ENCODE assay signal across 8 mouse cellular contexts in genomic region chr7:99249582-99249911, GRCm38 (mm10). TPM values are rescaled to one million over a fixed set of nuclear protein-coding genes. Genes with fewer than 3 reads are reported as not detected.
DNase-seq lines count a peak whose midpoint lies in the region; ATAC-seq and TF ChIP-seq lines count a peak whose summit lies in the region.

No protein-coding gene starts in this region.

- peaks cover 2% of the 10 kb centered on the region; the same call in 1 of the 2 replicates for H3K4me1 ChIP-seq in bone marrow, adult 2 months (ENCODE audit: control insufficient read depth, insufficient read depth, low read length)
- peaks cover 15% of the 10 kb centered on the region for H3K4me1 ChIP-seq in embryonic facial prominence, embryonic 15.5 days
- H3K4me1 ChIP-seq in hindbrain, embryonic 11.5 days (replicated peaks; ENCODE audit: control insufficient read depth, insufficient read depth, low read length), result no peaks in the 10 kb centered on the region
- H3K4me1 ChIP-seq in midbrain, embryonic 13.5 days (replicated peaks), result 0 out of 2 replicates have a peak, but pooled peaks cover 6% of the 10 kb centered on the region
- H3K4me1 ChIP-seq in stomach, postnatal 0 days (replicated peaks; ENCODE audit: control insufficient read depth, insufficient read depth), result no peaks in the 10 kb centered on the region

- ATAC-seq in embryonic facial prominence, embryonic 15.5 days (ENCODE audit: insufficient number of reproducible peaks, low FRiP score, low TSS enrichment, low read depth), result peak; percentile 46; the same call in 1 of the 2 replicates
- peak; percentile 69 for ATAC-seq in hindbrain, embryonic 11.5 days (ENCODE audit: low FRiP score)
- peak; percentile 77 for ATAC-seq in midbrain, embryonic 13.5 days
- peak; percentile 59; the same call in 1 of the 2 replicates for ATAC-seq in stomach, postnatal 0 days (ENCODE audit: low FRiP score, low TSS enrichment)

- peak; percentile 64 for TF ChIP-seq CTCF in bone marrow, adult 2 months (IDR thresholded peaks at IDR 0.05; ENCODE audit: control insufficient read depth, insufficient read depth, low read length)
- TF ChIP-seq CTCF in stomach, postnatal 0 days (IDR thresholded peaks at IDR 0.05; ENCODE audit: low read depth), result peak; percentile 94

- H3K4me3 ChIP-seq in bone marrow, adult 2 months (replicated peaks; ENCODE audit: control insufficient read depth, low read depth, low read length), result no peak overlapping the region
- peak overlapping the region; percentile 41 for H3K4me3 ChIP-seq in embryonic facial prominence, embryonic 15.5 days (replicated peaks)
- peak overlapping the region; percentile 37; the same call in 1 of the 2 replicates for H3K4me3 ChIP-seq in hindbrain, embryonic 11.5 days (ENCODE audit: low read depth, low read length)
- peak overlapping the region; percentile 44; the same call in 1 of the 2 replicates for H3K4me3 ChIP-seq in midbrain, embryonic 13.5 days (replicated peaks)
- H3K4me3 ChIP-seq in stomach, postnatal 0 days (ENCODE audit: low read depth, low read length), result peak overlapping the region; percentile 36; the same call in 1 of the 2 replicates

- WGBS in bone marrow, adult 2 months, result 1% methylated on average over 10 of the region's 10 CpGs
- WGBS in embryonic facial prominence, embryonic 15.5 days, result 3% methylated on average over 10 of the region's 10 CpGs
- WGBS in hindbrain, embryonic 11.5 days, result under 1% methylated on average over 10 of the region's 10 CpGs
- 2% methylated on average over 10 of the region's 10 CpGs for WGBS in midbrain, embryonic 13.5 days
- WGBS in stomach, postnatal 0 days, result 3% methylated on average over 10 of the region's 10 CpGs

- H3K9me3 ChIP-seq in embryonic facial prominence, embryonic 15.5 days (replicated peaks), result no peaks in the 10 kb centered on the region
- H3K9me3 ChIP-seq in hindbrain, embryonic 11.5 days (ENCODE audit: control insufficient read depth, low read length), result no peaks in the 10 kb centered on the region
- H3K9me3 ChIP-seq in midbrain, embryonic 13.5 days, result no peaks in the 10 kb centered on the region
- no peaks in the 10 kb centered on the region for H3K9me3 ChIP-seq in stomach, postnatal 0 days (ENCODE audit: control insufficient read depth, low read length)

- no peak for TF ChIP-seq POLR2A in bone marrow, adult 2 months (IDR thresholded peaks at IDR 0.05; ENCODE audit: borderline replicate concordance, control insufficient read depth, low read depth, low read length)

- no peaks in the 10 kb centered on the region for H3K36me3 ChIP-seq in embryonic facial prominence, embryonic 15.5 days
- no peaks in the 10 kb centered on the region for H3K36me3 ChIP-seq in hindbrain, embryonic 11.5 days (ENCODE audit: control insufficient read depth, insufficient read depth, low read length)
- no peaks in the 10 kb centered on the region for H3K36me3 ChIP-seq in midbrain, embryonic 13.5 days
- no peaks in the 10 kb centered on the region for H3K36me3 ChIP-seq in stomach, postnatal 0 days (ENCODE audit: control insufficient read depth, insufficient read depth, low read length)

- no peak overlapping the region for H3K27ac ChIP-seq in bone marrow, adult 2 months (ENCODE audit: control insufficient read depth, insufficient read depth, low read depth, low read length, poor library complexity)
- no peak overlapping the region for H3K27ac ChIP-seq in embryonic facial prominence, embryonic 15.5 days (replicated peaks)
- no peak overlapping the region for H3K27ac ChIP-seq in hindbrain, embryonic 11.5 days (ENCODE audit: low read depth, low read length)
- H3K27ac ChIP-seq in midbrain, embryonic 13.5 days, result no peak overlapping the region
- H3K27ac ChIP-seq in stomach, postnatal 0 days (replicated peaks), result no peak overlapping the region

- H3K9ac ChIP-seq in embryonic facial prominence, embryonic 15.5 days, result no peak overlapping the region
- no peak overlapping the region for H3K9ac ChIP-seq in hindbrain, embryonic 11.5 days (ENCODE audit: low read depth, low read length)
- H3K9ac ChIP-seq in midbrain, embryonic 13.5 days (replicated peaks), result no peak overlapping the region
- no peak overlapping the region for H3K9ac ChIP-seq in stomach, postnatal 0 days (ENCODE audit: low read length)

- H3K4me2 ChIP-seq in embryonic facial prominence, embryonic 15.5 days (replicated peaks), result peak overlapping the region; percentile 82
- peak overlapping the region; percentile 65 for H3K4me2 ChIP-seq in hindbrain, embryonic 11.5 days (replicated peaks; ENCODE audit: low read depth, low read length)
- H3K4me2 ChIP-seq in midbrain, embryonic 13.5 days (replicated peaks), result peak overlapping the region; percentile 65
- peak overlapping the region; percentile 57 for H3K4me2 ChIP-seq in stomach, postnatal 0 days (replicated peaks; ENCODE audit: low read depth)

- peaks cover 11% of the 10 kb centered on the region; the same call in 1 of the 2 replicates for H3K27me3 ChIP-seq in embryonic facial prominence, embryonic 15.5 days
- peaks cover 5% of the 10 kb centered on the region for H3K27me3 ChIP-seq in hindbrain, embryonic 11.5 days (ENCODE audit: control insufficient read depth, insufficient read depth, low read length)
- peaks cover 17% of the 10 kb centered on the region for H3K27me3 ChIP-seq in midbrain, embryonic 13.5 days
- H3K27me3 ChIP-seq in stomach, postnatal 0 days (ENCODE audit: control insufficient read depth, insufficient read depth, low read length), result no peaks in the 10 kb centered on the region

- DNase-seq in left cerebral cortex, adult 18-20 months (ENCODE audit: low spot score in 2 of 2), result peak; percentile 38 to 45
- no peak for DNase-seq in left cerebral cortex, adult 8-10 months (ENCODE audit: low spot score in 2 of 2)
- peak; percentile 84 for DNase-seq in hindbrain, embryonic 11.5 days (ENCODE audit: low spot score)
- DNase-seq in left cerebral cortex, postnatal 14 days (ENCODE audit: low spot score in 2 of 2), result peak; percentile 61 to 64
- peak; percentile 44 for DNase-seq in stomach, postnatal 0 days (ENCODE audit: low spot score)

- no peak for TF ChIP-seq EP300 in stomach, postnatal 0 days (optimal IDR thresholded peaks at IDR 0.05)

- intact Hi-C loops in left cerebral cortex, postnatal 14 days (cut with DNase I), result loop anchor here (5.0 kb wide), 1 partner anchor 67 kb away; the partner anchor contains the start of gene Dgat2

RNA-seq across cellular contexts. Expression of gene Mogat2, which starts 11.1 kb away (rescaled TPM):
- not detected for total RNA-seq in left cerebral cortex, adult 18-20 months (2021)
- total RNA-seq in left cerebral cortex, adult 8-10 months (2022), result not detected
- 1.1 and 5.9 TPM in 2 replicates for polyA plus RNA-seq in bone marrow, adult 2 months (2011; ENCODE audit: insufficient read depth, insufficient read length, low replicate concordance, missing spikeins)
- 2.5 TPM in 2 replicates for polyA plus RNA-seq in embryonic facial prominence, embryonic 15.5 days (2015; fragmentation: Nextera tagmentation; extraction: Ambion mirVana)
- polyA plus RNA-seq in hindbrain, embryonic 11.5 days (2014; fragmentation: Nextera tagmentation; extraction: Ambion mirVana), result 11.1 and 14.5 TPM in 2 replicates
- total RNA-seq in left cerebral cortex, postnatal 14 days (2021), result not detected
- 2.2 and 3.0 TPM in 2 replicates for polyA plus RNA-seq in midbrain, embryonic 13.5 days (2015; fragmentation: Nextera tagmentation; extraction: Ambion mirVana)
- polyA plus RNA-seq in stomach, postnatal 0 days (2015; fragmentation: Nextera tagmentation; extraction: Ambion mirVana), result 8.7 and 9.4 TPM in 2 replicates

RNA-seq across cellular contexts. Expression of gene Map6, which starts 17.7 kb away (rescaled TPM):
- total RNA-seq in left cerebral cortex, adult 18-20 months (2021), result 100 to 1,000 TPM; 134 to 141 TPM
- total RNA-seq in left cerebral cortex, adult 8-10 months (2022), result 100 to 1,000 TPM; 123 to 146 (median 132) TPM
- 1.7 TPM in 1 of 2 replicates, not detected in the other for polyA plus RNA-seq in bone marrow, adult 2 months (2011; ENCODE audit: insufficient read depth, insufficient read length, low replicate concordance, missing spikeins)
- 9.3 and 11.0 TPM in 2 replicates for polyA plus RNA-seq in embryonic facial prominence, embryonic 15.5 days (2015; fragmentation: Nextera tagmentation; extraction: Ambion mirVana)
- 49.6 and 51.8 TPM in 2 replicates for polyA plus RNA-seq in hindbrain, embryonic 11.5 days (2014; fragmentation: Nextera tagmentation; extraction: Ambion mirVana)
- 100 to 1,000 TPM; 182 to 190 TPM for total RNA-seq in left cerebral cortex, postnatal 14 days (2021)
- 102 and 106 TPM in 2 replicates for polyA plus RNA-seq in midbrain, embryonic 13.5 days (2015; fragmentation: Nextera tagmentation; extraction: Ambion mirVana)
- polyA plus RNA-seq in stomach, postnatal 0 days (2015; fragmentation: Nextera tagmentation; extraction: Ambion mirVana), result 8.7 and 9.1 TPM in 2 replicates

Comparison
In these comparisons a context has a peak if more than half of its experiments do, and no peak if none do; other contexts are left out.
1. DNase-seq: peak in left cerebral cortex, adult 18-20 months (2 of 2), hindbrain, embryonic 11.5 days (single experiment), left cerebral cortex, postnatal 14 days (2 of 2) and stomach, postnatal 0 days (single experiment); none in left cerebral cortex, adult 8-10 months (0 of 2).
2. Peak in every context shown above with its lines, with median percentiles within 50 percentile points of each other: ATAC-seq and H3K4me2 ChIP-seq.